Mouse (Mus musculus) cortical plate, adult 2 months (tissue): Measurements from ENCODE around the gene Dzank1.

Experiments used
- CTCF ChIP-seq: fragments of 200-500 bp; IDR thresholded peaks from 2 replicates; pipeline ENCODE4 v1.5.1; 2011; ENCODE audit warnings: mild to moderate bottlenecking, control low read depth, low read length; ENCODE audit not compliant: insufficient read depth; ENCODE audit errors: extremely low read depth
- POLR2A ChIP-seq: fragments of 200-500 bp; IDR thresholded peaks from 2 replicates; pipeline ENCODE4 v1.6.1; 2011; ENCODE audit warnings: mild to moderate bottlenecking, low read length, control low read depth; ENCODE audit not compliant: insufficient read depth; ENCODE audit errors: extremely low read depth

DNA sequence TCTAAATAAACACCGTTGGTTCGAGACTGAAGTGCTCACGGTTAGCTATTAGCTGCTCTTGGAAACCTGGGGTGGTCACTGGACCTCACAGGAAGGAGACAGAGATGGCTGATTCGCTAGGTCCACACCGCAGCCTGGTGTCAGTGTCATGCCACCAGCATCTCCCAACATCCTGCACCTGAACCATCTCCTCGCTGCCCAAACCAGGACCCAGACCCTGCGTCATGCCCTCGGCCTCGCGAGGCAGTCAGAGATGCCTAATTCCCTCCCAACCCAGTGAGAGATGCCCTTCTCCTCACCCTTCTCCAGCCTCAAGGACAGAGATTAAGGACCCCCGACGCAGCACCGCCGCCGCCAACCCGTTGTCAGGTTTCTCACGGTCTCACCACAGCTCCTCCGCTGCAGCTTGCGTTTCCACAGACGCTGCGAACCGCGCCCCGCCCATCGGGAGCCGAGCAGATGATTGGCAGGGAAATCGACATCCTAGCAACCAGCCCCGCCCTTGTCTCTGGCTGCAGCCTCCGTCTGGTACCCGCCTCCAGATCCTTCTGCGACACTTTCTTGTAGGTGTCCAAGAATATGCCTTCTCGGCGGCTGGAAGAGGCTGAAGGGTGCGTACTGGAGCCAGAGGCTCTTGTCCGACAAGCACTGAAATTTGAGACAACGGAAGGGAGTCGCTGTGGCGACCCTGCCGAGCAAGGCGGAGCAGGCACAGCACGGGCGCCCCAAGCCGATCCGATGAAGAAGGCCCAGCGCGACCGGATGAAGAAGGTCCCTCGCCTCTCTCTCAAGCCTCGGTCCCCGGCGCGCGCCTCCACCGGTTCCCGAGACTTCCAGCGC, at the start of gene Dzank1, which contains the start of gene Polr3f:
- TF ChIP-seq POLR2A, result peak; percentile 91
- no peak for TF ChIP-seq CTCF
